Mouse (Mus musculus) limb, embryonic 11.5 days (tissue): ENCODE data around the gene Izumo1r. TPM values are rescaled to one million over a fixed set of nuclear protein-coding genes. Genes with fewer than 3 reads are reported as not detected.
"Not testable (repeated sequence)": the region's sequence is repeated elsewhere in the genome, so short reads cannot be mapped to it uniquely, and the experiment has no call there.

Source experiments
- ATAC-seq: fragments of 200-750 bp; cut with Nextera tagmentation; 2 replicates; pipeline ENCODE4 v1.8.0; 2017; ENCODE audit warnings: low read depth; ENCODE audit not compliant: insufficient number of reproducible peaks, low FRiP score, low TSS enrichment
- DNase-seq: peaks from one replicate; pipeline ENCODE4 v3.0.0-alpha.2; 2015; ENCODE audit warnings: low spot score
- H3K27ac ChIP-seq: fragments of 300-500 bp; sonication (generic); replicated peaks from 2 replicates; pipeline ENCODE4 v1.5.1; 2014; ENCODE audit warnings: low read depth, mild to moderate bottlenecking, low read length
- H3K27me3 ChIP-seq: fragments of 300-500 bp; sonication (generic); 2 replicates; pipeline ENCODE4 v1.6.1; 2014; ENCODE audit warnings: mild to moderate bottlenecking, low read length, mixed read lengths; ENCODE audit not compliant: control insufficient read depth, insufficient read depth
- H3K36me3 ChIP-seq: fragments of 300-500 bp; sonication (generic); 2 replicates; pipeline ENCODE4 v1.6.1; 2014; ENCODE audit warnings: mild to moderate bottlenecking, low read length, moderate library complexity, mixed read lengths; ENCODE audit not compliant: control insufficient read depth, insufficient read depth
- H3K4me1 ChIP-seq: fragments of 300-500 bp; sonication (generic); 2 replicates; pipeline ENCODE4 v1.6.1; 2014; ENCODE audit warnings: low read length, mixed read lengths; ENCODE audit not compliant: control insufficient read depth, insufficient read depth
- H3K4me2 ChIP-seq: fragments of 300-500 bp; sonication (generic); 2 replicates; pipeline ENCODE4 v1.6.1; 2014; ENCODE audit warnings: low read depth, mild to moderate bottlenecking, moderate library complexity; ENCODE audit not compliant: severe bottlenecking
- H3K4me3 ChIP-seq: fragments of 300-500 bp; sonication (generic); 2 replicates; pipeline ENCODE4 v1.5.1; 2014; ENCODE audit warnings: low read depth, low read length
- H3K9ac ChIP-seq: fragments of 300-500 bp; sonication (generic); 2 replicates; pipeline ENCODE4 v1.6.1; 2014; ENCODE audit warnings: mild to moderate bottlenecking, low read length
- H3K9me3 ChIP-seq: fragments of 300-500 bp; sonication (generic); 2 replicates; pipeline ENCODE4 v1.6.1; 2016; ENCODE audit warnings: low read length; ENCODE audit not compliant: control insufficient read depth
- WGBS: fragments of 180-500 bp; shearing (Covaris S2); extraction: QIAGEN DNeasy Blood & Tissue Kit; methylation state at CpG from one replicate; pipeline ENCODE4 v1.1.7; 2014; 5-methylcytosine and 5-hydroxymethylcytosine counted together
- polyA plus RNA-seq: library from polyadenylated mRNA; unstranded; fragments of >200 nt; fragmentation: Nextera tagmentation; extraction: Ambion mirVana; gene quantifications from 2 replicates; pipeline ENCODE4 v1.2.1, GENCODE M21; 2014

Gene Izumo1r
- polyA plus RNA-seq, 1 experiment from 2014 or later, result not detected

DNA sequence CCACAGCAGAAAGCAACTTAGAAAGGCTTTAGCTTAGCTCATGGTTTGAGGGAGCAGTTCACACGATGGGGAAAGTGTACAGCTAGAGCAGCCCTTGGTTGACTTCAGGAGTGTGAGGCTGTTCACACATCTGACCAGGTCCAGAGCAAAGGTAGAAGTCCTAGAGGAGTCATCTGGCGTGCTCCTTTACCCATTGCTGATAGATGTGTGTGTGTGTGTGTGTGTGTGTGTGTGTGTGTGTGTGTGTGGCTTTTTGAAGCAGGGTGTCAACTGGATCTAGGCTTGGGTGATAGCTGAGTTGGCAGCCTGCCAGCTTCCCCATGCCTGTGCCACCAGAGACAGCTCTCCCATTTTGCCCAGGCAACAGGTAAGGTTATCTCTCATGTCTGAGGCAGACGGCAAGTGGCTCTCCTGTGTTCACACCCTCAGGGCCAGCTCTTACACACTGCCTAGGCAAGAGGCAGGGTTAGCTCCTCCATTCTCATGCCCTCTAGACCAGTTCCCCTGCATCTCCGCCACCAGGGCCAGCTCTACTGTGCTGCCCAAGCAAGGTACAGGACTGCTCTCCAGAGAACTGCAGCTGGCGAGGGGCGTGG, 15.9 kb downstream of the Izumo1r start:
- Histone ChIP-seq H3K4me2 (no peak overlapping the region), H3K27me3 (no peaks in the 10 kb centered on the region), H3K4me1 (no peaks in the 10 kb centered on the region), H3K36me3 (no peaks in the 10 kb centered on the region), H3K27ac (no peak overlapping the region), H3K4me3 (no peak overlapping the region), H3K9me3 (no peaks in the 10 kb centered on the region), H3K9ac (no peak overlapping the region)
- 0 out of 2 replicates have a peak, but pooled peaks have one; percentile 17 for ATAC-seq
- DNase-seq, result no peak
- 87% methylated on average over 6 of the region's 6 CpGs for WGBS

DNA sequence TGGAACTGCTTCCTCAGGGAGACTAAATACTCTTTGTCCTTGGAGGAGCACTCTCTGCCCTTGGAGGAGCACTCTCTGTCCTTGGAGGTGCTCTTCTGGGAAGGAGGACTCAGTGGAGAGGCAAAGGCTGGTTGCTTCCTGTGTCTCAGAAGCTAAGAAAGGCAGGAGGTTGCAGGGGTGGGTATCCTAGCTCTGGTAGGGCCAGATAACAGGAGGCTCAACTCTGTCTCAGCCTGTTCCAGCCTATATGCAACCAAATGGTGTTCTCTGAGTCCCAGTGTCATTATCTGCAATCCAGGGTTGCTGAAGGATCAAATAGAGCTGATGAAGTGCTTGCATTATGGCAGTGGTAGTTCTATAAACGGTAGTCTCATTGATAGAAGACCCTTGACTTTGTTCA, 17.8 kb downstream of the Izumo1r start:
- ATAC-seq (no peak), DNase-seq (no peak)
- Histone ChIP-seq H3K4me2 (no peak overlapping the region), H3K4me3 (no peak overlapping the region), H3K9ac (no peak overlapping the region), H3K9me3 (no peaks in the 10 kb centered on the region), H3K4me1 (no peaks in the 10 kb centered on the region), H3K36me3 (no peaks in the 10 kb centered on the region), H3K27me3 (no peaks in the 10 kb centered on the region), H3K27ac (no peak overlapping the region)
- 85% methylated on average over 1 of the region's 1 CpGs for WGBS

DNA sequence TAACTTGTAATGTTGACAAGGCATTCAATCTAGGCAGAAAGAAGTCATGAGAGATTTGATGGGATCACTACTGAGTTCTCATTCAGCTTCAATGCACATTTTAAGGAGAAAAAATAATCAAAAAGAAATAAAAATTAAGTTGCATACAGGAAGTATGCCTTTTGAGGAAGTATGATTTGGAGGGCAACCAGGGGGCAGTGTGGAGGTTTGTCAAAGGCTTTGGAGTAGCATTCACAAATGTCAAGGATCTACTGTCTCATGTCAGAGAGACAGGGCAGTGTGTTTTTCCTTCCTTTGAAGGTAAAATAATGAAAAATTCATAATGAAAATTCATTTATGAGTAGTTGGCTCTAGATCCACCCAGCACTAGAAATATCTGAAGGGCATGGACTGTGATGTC, 18.6 kb downstream of the Izumo1r start:
- H3K27me3 ChIP-seq, result no peaks in the 10 kb centered on the region
- H3K27ac ChIP-seq, result no peak overlapping the region
- H3K9ac ChIP-seq, result no peak overlapping the region
- no peak overlapping the region for H3K4me2 ChIP-seq
- H3K4me3 ChIP-seq, result no peak overlapping the region
- no peaks in the 10 kb centered on the region for H3K36me3 ChIP-seq
- DNase-seq (no peak), ATAC-seq (no peak)
- no peaks in the 10 kb centered on the region for H3K9me3 ChIP-seq
- H3K4me1 ChIP-seq, result no peaks in the 10 kb centered on the region

DNA sequence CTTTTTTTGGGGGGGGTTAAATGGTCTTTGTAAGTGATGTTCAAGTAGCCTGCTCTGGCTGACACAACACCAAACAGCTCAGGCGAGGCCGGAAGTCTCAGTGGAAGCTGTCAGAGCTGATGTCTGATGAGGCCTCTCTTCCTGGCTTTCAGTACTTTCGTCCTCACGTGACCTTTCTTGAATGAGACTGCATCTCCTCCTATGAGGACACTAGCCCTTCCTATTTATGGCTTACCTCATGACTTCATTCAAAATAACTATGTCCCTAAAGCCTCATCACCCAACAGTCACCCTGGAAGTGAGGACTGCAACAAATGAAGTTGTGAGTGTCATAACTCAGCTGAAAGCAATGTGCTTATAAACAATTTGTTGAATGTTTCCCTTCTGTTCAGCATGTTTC, 19.1 kb downstream of the Izumo1r start:
- no peak overlapping the region for H3K4me3 ChIP-seq
- H3K9me3 ChIP-seq, result no peaks in the 10 kb centered on the region
- no peak for DNase-seq
- H3K27ac ChIP-seq, result no peak overlapping the region
- no peaks in the 10 kb centered on the region for H3K27me3 ChIP-seq
- no peak overlapping the region for H3K4me2 ChIP-seq
- no peaks in the 10 kb centered on the region for H3K36me3 ChIP-seq
- no peaks in the 10 kb centered on the region for H3K4me1 ChIP-seq
- no peak for ATAC-seq
- 81% methylated on average over 4 of the region's 4 CpGs for WGBS
- no peak overlapping the region for H3K9ac ChIP-seq

DNA sequence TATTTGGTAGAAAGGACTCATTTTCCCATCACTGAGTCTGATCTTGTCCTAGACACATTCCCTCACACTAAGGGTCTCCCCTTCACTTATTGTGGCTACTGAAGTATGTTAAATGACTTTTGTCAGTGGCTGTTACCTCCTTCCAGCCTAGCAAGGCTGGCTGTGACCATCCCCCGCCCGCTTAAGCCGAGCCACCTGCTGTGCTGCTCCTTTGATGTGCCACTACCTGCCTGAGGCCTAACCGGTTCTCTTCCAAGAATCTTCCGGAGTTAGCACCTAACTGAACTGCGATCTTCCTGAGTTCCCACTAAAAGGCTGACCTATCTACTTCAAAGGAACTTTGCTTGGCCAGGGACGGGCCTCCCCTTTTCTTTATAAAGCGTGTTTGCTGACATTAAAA, 27.2 kb downstream of the Izumo1r start:
- H3K9ac ChIP-seq, DNase-seq, H3K4me3 ChIP-seq, H3K36me3 ChIP-seq, H3K27me3 ChIP-seq, H3K4me1 ChIP-seq, ATAC-seq, H3K27ac ChIP-seq, H3K9me3 ChIP-seq, H3K4me2 ChIP-seq: not testable (repeated sequence)
- 9% methylated on average over 8 of the region's 8 CpGs for WGBS

DNA sequence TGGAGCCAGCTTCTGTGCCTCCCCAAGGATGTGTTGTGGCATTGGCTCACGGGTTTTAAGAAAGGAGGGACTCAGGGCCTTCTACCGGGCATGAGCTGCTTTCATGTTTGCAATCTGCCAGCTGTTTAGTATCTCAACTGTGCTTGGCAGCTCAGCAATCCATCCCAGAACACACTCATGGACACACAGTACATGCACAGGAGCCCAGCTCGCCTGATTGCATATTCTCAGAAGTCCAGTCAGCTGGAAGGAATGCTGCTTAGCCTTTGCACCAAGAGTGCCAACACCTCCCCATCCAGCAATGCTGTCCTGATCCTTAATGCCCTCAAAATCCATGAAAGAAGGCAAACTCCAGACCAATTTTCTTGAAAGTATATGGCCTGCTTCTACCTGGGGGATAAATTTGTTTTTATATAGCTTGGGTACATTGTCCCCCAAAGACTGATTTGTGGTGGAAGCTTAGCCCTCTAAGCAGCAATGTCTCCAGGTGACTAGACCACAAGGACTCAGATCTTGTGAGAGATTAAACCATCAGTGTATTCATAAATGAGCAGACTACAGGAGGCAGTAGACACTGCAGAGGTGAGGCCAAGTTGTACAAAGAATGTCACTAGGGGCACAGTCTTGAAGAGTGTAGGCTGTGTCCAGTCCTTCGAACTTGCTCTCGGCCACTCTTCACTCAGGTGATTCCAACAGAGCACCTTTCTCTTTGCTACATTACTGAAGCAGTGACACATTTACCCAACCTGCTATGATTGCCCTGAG, 27.8 kb downstream of the Izumo1r start:
- Histone ChIP-seq H3K4me2 (no peak overlapping the region), H3K9ac (no peak overlapping the region), H3K4me3 (no peak overlapping the region), H3K27me3 (no peaks in the 10 kb centered on the region), H3K9me3 (no peaks in the 10 kb centered on the region), H3K4me1 (no peaks in the 10 kb centered on the region), H3K36me3 (no peaks in the 10 kb centered on the region), H3K27ac (no peak overlapping the region)
- ATAC-seq (no peak), DNase-seq (no peak)
- 80% methylated on average over 5 of the region's 5 CpGs for WGBS

DNA sequence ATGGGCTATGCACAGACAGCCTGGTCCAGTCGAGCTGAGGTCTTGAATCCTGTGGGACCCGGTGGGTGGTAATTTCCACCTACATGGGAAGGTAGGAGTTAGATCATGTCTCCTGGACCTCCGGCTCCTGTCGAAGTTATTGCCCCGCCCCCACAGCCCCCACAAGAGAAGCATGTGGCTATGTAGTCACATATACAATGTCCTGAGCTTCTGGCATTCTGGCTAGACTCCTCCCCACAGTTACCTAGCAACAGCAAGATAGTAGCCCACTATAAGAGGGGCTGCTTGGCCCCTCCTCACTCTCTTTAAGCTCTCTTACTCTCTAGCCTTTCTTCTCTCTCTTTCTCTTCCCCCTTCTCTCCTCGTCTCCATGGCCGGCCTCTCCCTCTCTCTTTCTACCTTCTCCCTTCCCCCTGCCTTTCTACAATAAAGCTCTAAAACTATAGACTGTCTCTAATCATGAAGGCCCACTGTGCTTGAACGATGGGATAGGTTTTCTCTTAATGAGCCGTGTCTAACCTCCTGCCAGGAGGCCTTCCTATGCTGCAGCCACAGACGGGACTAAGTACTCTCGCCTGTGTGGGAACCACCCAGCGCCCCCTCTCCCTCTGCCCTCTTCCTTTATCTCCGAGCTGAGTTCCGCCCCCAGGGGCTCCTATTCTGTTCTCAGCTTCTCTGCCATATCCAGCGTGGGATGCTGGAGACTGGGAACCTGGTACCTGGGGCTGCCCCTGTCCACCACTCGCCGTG, 31.4 kb downstream of the Izumo1r start:
- H3K9ac ChIP-seq, result no peak overlapping the region
- H3K27me3 ChIP-seq, result no peaks in the 10 kb centered on the region
- DNase-seq (no peak), ATAC-seq (no peak; the same call in 1 of the 2 replicates)
- H3K4me1 ChIP-seq, result no peaks in the 10 kb centered on the region
- WGBS, result 50% methylated on average over 17 of the region's 17 CpGs
- no peak overlapping the region for H3K4me3 ChIP-seq
- no peak overlapping the region for H3K27ac ChIP-seq
- no peaks in the 10 kb centered on the region for H3K36me3 ChIP-seq
- no peak overlapping the region for H3K4me2 ChIP-seq
- no peaks in the 10 kb centered on the region for H3K9me3 ChIP-seq

DNA sequence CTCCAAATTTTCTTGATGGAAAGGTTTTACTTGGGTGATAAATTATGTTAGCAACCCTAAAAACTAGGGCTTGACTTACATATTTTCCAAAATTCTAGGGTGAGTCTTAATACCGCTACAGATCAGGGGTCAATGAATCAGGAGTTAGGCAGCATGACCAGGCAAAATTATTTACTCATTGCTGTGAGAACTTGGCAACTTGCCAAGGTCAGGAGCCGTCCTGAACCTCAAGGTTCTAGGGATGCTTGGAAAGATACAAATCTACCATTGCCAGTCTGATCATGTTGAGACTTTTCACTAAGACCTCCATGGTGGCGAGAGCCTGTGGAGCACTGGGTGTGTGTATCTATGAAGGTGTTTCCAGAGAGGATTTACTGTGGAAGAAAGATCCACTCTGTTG, 32.2 kb downstream of the Izumo1r start:
- Histone ChIP-seq H3K9me3 (no peaks in the 10 kb centered on the region), H3K9ac (no peak overlapping the region), H3K27me3 (no peaks in the 10 kb centered on the region), H3K27ac (no peak overlapping the region), H3K4me3 (no peak overlapping the region), H3K4me2 (no peak overlapping the region), H3K4me1 (no peaks in the 10 kb centered on the region), H3K36me3 (no peaks in the 10 kb centered on the region)
- DNase-seq (no peak), ATAC-seq (no peak)
- WGBS, result 82% methylated on average over 3 of the region's 3 CpGs
